Mouse (Mus musculus): Measurements from ENCODE around the gene Wdr86. TPM values are rescaled to one million over a fixed set of nuclear protein-coding genes. Genes with fewer than 3 reads are reported as not detected.

The Wdr86 gene
- not detected for polyA plus RNA-seq (2017; shearing (Covaris generic))

GRCm38 (mm10) chr5:24730488-24730871, at the start of gene Wdr86:
Wdr86 (minus strand) TSS chr5:24730727.

GRCm38 (mm10) chr5:24757816-24758215, 27.3 kb upstream of the Wdr86 start, which contains the start of gene Crygn:
Crygn (minus strand) TSS chr5:24758008.

GRCm38 (mm10) chr5:24685366-24686093, 45.0 kb downstream of the Wdr86 start, which contains the start of gene Nub1:
Nub1 (plus strand) TSS chr5:24685532.

Other genes starting within 250 kb of the Wdr86 start
- gene Gbx1, start 203.5 kb downstream of the Wdr86 start, polyA plus RNA-seq (2017; shearing (Covaris generic)): not detected
- not detected for gene Asb10, start 189.7 kb downstream of the Wdr86 start, polyA plus RNA-seq (2017; shearing (Covaris generic))
- gene 4931409K22Rik, start 173.9 kb downstream of the Wdr86 start, polyA plus RNA-seq (2017; shearing (Covaris generic)): not detected
- gene Abcf2, start 153.3 kb downstream of the Wdr86 start, polyA plus RNA-seq (2017; shearing (Covaris generic)): 68.3 TPM
- 28.0 TPM for gene Chpf2, start 144.0 kb downstream of the Wdr86 start, polyA plus RNA-seq (2017; shearing (Covaris generic))
- 0.70 TPM for gene Smarcd3, start 106.3 kb downstream of the Wdr86 start, polyA plus RNA-seq (2017; shearing (Covaris generic))
- 97.1 TPM for gene Nub1, start 45.2 kb downstream of the Wdr86 start, polyA plus RNA-seq (2017; shearing (Covaris generic))
- not detected for gene Crygn, start 27.3 kb upstream of the Wdr86 start, polyA plus RNA-seq (2017; shearing (Covaris generic))
- gene Rheb, start 111.9 kb upstream of the Wdr86 start, polyA plus RNA-seq (2017; shearing (Covaris generic)): 399 TPM

Data from effector memory CD4-positive, alpha-beta T cell, adult 5 months (primary cell).